Mouse (Mus musculus): ENCODE data around the gene Clmn. TPM values are rescaled to one million over a fixed set of nuclear protein-coding genes. Genes with fewer than 3 reads are reported as not detected.
A peak's percentile ranks its signal among the peaks of the same experiment; 100 is the strongest.

Clmn gene
- total RNA-seq (2021): 10 to 100 TPM; 12.8 to 15.9 TPM
- long read RNA-seq, experiment 1, full-length matches to known transcripts: 4 of 6 reads
- long read RNA-seq, experiment 1, partial matches to known transcripts: 1 of 6 reads
- long read RNA-seq, experiment 1, other reads (novel, unspliced or antisense): 1 of 6 reads
- long read RNA-seq, experiment 2, partial matches to known transcripts: 0 of 1 reads
- long read RNA-seq, experiment 2, other reads (novel, unspliced or antisense): 1 of 1 reads

DNA sequence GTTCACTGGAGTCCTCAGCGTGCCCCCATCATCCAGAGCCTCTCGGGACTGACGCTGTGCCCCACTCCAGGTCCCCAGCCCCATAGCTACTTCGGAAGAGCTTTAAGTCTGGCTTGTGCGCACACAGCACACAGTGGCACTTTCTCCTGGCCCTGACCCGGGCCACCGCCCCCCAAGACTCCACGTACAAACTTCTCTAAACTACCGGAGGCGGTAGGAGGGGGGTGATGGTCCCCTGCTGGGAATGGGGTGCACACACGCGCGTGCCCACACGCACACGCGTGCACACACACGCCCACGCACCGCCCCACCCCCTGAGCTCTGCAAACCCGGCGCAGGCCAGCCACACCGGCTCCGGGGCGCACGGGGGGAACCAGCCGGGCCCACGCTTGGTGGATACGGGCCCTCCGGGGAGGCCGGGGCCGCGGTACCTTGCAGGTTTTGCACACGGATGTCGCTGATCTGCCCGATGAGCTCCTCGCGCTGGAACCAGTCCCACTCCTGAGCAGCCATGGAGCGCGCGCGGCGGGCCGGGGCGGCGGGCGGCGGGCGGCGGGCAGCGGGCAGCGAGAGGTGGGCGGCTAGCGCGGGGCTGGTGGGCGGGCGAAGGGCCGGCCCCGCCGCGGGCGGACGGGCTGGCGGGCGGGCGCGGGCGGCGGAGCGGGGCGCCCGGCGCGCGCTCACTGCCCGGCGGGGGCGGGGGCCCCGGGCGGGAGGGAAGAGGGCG is at the start of gene Clmn:
Gene Clmn (minus strand): TSS at position 638 of the 727 bp plus-strand sequence.
- peak; percentile 18 to 39 for DNase-seq (ENCODE audit: low spot score in 2 of 2)

DNA sequence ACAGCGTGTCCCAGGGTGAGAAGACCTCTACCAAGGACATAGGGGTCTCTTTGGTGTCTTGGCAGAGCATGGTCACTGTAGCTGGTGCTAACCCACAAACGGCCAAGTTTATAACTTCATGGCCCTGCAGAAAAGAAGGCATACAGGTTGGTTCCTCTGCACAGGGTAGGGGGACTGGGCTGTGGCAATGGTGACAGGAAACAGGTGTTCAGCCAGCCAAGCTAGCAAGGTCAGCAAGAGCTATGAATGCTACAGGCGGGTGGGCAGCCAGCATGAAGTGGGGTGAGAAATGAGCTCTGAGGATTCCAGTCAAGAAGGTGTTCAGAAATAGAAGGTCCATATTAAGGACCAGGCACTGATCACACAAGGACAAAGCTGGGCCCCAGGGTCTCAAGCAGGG is 48.1 kb upstream of the Clmn start:
- DNase-seq (ENCODE audit: low spot score in 2 of 2): no peak

DNA sequence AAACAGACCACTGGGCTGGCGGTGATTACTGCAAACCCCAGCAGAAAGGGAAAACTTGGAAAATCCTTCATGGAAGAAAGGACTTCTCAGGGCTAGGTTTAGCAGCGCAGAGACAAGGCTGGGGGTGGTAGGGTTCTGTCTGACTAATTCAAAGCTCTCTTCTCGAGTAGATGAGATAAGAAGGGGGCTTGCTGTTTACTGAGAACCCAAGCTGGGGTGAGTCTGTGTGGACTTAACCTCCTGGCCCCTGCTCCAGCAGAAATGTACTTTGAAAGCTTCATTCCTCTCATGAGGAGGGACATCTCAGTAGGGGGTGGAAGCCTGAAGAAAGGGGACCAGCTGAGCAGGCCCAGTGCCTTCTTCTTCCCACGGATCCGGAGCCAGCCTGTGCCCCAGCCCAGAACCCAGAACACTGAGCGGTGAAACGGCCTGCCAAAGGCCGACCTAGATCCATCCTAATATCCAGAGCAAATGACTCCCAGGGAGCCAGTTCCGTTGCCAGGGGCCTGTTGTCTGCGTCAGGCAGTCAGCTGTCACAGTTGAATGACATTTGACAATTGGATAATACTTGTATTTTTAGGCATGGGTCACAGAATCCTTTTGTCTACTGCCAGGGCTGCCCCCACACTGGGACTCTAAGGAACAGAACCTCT is 47.5 kb upstream of the Clmn start:
- no peak for DNase-seq (ENCODE audit: low spot score in 2 of 2)

DNA sequence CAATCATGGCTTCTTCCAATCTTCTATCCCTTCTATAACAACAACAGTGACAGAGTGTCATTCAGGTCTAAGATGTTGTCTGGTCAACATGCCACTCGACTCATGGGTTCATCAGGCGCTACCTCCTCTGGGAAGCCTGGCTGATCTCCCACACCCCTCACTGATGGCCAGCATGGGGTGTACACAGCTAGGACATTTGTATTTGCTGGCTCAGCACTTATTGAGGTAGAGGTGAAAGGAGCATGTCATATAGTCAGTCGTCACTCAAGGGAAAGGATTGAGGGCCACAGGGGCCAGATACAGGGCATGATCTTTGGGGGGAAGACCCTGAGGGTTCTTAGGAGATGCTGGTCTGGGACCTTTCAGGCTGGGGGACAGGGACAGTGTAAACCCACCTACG is 44.9 kb upstream of the Clmn start:
- DNase-seq (ENCODE audit: low spot score in 2 of 2): no peak

DNA sequence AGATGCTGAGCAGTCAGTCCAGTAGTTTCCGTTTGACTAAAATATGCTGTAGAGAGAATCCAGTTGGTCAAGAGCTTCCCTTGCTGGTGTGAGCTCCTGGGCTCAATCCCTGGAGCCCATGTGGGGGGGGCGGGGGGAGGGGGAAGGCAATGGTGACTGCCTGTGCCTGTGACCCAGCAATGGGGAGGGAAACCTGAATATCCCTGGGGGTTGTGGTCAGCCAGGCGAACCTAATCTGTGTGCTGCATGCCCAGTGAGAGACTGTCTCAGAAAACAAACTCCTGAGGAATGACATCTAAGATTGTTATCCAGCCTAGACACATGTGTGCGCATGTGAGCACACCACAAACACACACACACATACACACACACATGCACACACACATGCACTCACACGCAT is 44.1 kb upstream of the Clmn start:
- DNase-seq (ENCODE audit: low spot score in 2 of 2): no peak

DNA sequence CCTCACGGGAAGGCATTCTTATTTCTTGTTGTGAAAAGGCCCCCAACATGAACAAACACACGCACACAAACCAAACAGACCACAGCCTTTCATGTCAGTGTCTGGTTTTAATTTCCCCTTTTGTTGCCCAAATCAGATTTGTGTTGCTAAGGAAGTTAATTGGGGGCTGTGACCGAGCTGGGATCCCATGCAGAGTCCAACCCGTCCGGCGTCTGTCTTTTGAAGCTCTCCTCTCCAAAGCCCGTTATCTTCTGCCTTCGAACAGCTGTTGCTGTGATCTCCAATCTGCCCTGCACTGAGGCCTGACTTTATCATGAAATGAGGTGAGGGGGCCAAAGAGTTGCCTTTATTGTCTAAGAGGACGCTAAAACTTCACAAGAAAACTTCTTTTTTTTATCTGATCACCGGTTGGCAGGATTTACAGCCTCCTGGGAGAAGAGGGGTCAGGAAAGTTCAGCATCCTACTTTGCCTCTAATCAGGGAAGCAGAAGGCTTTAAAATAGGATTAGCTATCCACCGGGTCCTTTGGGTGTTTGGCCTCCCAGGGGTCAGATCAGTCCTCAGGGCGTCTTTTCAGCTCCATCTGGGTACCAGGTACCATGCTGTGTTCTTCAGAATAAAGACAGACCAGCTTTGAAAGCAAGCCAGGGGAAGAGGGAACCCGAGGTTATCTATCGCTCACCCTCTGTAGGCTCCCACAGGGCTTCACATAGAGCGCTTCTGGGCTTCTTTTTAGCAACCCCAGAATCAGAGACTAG is 43.3 kb upstream of the Clmn start:
- no peak for DNase-seq (ENCODE audit: low spot score in 2 of 2)

DNA sequence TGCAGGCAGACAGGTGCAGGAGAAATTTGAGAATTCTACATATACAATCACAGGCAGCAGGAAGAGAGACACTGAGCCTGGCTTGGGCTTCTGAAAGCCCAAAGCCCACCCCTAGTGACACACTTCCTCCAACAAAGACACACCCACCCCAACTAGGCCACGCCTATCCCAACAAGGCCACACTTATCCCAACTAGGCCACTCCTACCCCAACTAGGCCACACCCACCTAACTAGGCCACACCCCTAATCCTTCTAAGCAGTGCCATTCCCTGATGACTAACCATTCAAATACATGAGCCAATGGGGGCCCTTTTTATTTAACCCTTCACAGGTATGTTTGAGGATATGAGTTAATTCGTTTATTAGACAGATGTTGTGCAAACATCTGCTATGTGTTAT is 42.3 kb upstream of the Clmn start:
- DNase-seq (ENCODE audit: low spot score in 2 of 2): no peak

DNA sequence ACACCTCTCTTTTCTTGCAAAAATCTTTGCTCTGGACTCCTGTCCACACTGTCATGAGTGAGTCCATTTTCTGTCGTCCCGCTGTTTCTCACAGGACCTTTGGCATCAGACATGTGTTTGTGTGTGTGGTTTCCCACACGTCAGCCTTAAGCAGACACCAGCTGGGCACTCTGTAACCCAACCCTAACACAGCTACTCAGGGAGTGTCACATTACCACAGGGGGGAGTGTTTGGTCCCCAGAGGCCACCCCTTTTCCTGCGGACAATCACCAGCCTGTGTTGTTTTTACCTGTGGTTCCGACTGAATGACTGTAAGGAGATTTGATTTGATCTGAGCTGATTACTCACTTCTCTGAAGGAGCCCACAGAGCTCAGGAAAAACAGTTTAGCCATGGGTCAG is 39.3 kb upstream of the Clmn start:
- no peak for DNase-seq (ENCODE audit: low spot score in 2 of 2)

DNA sequence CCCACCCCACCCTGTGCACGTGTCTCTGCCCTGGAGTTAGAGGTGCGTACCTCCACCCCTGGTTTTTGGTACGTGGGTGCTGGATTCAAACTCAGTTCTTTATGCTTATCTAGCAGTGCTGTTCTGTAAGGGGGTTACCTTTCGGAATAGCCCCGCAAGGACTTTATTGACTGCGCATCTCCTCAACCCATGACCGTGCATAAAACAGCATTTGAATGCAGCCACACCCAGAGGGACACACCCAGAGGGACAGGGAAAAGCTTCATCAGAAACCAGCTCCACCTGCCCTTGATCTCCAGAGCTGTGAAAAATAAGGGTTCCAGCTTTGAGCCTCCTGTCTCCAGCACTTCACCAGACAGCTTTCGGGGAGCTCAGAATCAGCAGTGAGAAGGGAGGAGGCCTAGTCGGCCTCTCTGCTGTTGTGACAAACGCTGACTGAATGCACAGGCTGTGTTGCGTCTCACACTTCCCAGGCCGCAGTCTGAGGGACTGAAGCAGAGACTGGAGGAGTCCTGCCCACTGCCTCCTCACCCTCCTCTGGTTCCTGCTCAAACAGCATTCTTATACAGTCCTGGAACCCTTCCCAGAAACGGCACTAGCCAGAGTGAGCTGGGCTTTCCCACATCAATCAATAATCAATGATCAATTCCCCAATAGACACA is 37.6 kb upstream of the Clmn start:
- no peak for DNase-seq (ENCODE audit: low spot score in 2 of 2)

DNA sequence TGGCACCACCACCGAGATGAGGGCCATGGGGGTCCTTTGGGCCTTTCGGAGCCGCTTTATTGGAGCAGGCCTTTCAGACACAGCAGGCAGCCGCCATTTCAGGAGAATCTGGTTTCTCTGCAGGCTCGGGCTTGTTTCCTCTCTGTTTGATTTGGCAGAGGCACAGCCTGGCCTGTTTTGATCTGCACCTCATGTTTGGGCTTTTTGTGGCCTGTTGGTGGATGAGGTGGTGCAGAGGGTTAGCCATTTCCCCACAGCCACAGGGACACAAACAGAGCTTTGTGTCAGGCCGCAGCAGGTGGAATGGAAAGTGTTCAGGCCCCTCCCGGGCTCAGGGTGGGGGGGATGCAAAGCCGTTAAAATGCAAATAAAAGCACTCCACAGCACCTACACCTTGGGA is 36.4 kb upstream of the Clmn start:
- DNase-seq (ENCODE audit: low spot score in 2 of 2): no peak

DNA sequence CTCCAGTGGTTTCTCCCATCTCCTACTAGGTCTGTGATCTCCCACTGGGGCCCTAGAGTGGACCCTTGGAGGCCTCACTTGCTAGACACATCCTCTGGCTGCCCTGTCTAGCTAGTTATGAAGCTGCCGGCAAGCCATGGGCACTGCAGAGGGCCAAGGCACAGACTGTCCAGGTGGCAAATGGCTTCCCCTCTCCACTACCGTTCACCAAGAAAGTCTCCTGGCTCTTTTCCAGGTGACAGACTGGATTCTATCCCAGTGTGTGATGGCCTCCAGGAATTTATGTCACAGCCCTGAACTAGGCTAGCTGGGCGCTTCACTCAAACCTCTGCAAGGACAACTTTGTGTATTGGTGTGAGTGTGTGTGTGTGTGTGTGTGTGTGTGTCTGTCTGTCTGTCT is 35.0 kb upstream of the Clmn start:
- no peak for DNase-seq (ENCODE audit: low spot score in 2 of 2)

DNA sequence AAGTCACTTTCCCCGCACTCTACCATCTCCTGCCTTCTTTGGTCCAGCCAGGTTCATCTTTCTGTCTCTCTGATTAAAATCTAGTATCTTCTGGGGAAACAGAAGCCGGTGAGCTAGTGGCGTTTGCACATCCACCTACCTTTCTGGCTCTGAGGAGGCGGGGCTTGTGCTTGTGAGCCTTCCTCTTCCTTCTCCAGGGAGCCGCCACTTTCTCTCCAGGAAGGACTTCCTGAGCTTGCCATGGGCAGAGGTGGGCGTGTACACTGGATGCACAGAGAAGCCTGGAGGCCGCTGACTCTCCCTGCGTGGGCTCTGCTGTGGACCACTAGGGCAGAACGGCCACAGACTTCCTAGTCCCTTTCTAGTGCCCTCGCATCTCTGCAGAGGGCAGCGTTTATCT is 34.3 kb upstream of the Clmn start:
- no peak for DNase-seq (ENCODE audit: low spot score in 2 of 2)

DNA sequence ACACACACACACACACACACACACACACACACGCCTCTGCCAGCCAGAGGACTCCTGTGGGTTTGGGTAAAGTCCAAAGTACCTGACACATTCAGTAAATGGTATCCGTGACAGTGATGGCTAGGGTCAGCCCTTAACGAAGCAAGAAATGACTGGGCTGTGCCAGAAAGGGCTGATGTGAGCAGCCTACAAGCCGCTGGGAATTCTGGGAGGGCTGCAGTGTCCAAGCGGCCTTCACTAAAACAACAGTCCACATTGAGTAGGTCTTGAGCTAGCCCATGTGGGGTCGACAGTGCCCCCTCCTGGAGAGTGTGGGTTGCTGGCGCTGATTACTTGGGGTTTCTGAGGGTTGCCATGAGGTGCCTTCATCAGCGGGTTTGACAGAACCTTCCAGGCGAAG is 33.8 kb upstream of the Clmn start:
- DNase-seq (ENCODE audit: low spot score in 2 of 2): no peak

DNA sequence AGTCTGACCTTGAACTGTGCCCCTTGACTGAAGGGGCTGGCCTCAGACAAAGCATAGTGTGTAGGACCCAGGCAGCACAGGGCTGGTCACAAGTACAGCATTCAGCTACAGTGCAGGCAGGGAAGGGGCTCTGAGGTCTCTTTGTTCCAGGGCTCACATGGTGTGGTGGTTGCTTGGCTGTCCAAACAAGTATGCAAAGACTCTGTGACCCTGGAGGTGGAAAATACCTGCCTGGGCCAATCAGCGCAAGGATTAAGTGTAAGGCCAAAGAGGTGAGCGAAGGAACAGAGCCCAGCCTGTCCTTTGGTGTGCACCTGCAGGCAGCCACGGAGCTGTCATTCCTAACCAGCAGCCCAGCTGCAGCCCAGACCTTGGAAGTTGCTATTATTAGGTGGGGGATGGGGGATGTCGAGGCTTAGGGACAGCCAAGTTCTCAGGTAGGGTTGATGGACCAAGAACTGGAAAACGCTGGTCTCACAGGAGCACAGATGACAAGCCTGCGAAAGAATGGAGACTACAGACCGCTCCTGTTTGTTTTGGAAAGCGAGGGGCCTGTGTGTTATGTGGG is 32.3 kb upstream of the Clmn start:
- DNase-seq (ENCODE audit: low spot score in 2 of 2): no peak

DNA sequence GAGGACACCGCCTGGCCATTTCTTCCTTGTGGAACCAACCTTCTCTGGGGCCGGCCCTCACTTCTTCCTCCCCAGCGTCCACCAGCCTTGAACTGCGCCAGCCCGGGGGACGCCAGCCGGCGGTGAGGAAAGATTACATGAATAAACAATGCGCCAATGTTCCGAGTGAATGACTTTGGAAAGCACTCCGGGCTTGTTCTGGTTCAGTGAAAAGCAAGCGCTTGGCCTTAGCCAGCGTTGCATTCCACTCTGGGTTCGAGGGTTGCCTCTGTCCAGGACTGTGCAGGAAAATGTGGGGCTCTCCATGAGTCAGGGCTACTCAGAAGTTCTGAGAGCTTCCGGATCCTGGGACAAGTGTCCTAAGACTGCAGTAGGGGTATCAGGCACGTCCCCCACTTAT is 31.8 kb upstream of the Clmn start:
- no peak for DNase-seq (ENCODE audit: low spot score in 2 of 2)

DNA sequence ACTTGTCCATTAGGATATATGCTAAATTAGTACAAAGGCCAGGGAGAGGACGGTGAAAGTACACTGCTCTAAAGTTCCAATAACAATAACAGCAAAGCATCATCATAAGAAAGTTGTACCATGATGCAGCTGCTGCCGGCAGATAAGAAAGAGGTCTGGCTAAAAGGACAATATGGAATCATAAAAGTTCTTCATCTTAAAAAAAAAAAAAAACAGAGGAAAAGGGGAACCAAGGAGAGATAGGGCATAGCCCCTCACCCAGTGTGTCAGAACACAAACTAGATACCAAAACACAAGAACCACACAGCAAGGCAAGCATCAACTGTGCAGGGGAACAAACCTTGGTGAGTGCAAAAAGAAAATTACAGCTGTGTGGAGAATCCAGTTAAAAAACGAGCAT is 27.4 kb upstream of the Clmn start:
- no peak for DNase-seq (ENCODE audit: low spot score in 2 of 2)

DNA sequence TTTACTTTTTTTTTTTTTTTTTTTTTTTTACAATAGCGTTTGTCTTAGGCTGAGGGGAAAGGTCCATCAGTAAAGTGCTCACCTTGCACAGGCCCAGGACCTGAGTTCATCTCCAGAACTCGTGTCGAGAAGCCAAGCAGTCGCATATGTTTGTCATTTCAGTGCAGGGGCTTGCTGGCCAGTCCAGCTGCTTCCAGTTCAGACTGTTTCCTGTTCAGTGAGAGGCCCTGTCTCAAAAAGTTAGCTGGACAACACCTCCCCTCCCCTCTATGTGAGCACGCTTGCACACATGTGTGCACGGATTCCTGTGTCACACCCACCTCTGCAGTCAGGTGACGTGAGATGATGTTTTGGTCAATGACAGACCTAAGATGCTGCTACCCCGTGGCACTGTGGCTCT is 25.2 kb upstream of the Clmn start:
- DNase-seq (ENCODE audit: low spot score in 2 of 2): no peak

DNA sequence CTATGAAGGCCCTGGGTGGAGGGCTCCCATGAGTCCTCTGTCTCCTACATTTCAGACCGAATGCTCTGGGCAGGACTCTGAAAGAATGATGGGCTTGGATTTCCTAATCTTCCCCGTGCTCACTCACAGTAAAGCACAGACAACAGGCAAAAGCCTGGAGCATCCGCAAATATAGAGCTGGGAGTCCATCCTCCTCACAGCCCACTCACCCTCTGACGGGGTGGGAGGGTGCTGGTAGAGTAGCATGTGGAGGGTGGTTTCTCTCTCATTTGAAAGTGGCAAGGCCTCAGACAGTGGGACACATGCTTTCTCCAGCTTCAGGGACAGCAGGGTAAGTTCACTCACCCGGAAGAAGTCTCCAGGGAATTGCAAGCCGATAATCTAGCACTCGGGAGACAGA is 21.2 kb upstream of the Clmn start:
- DNase-seq (ENCODE audit: low spot score in 2 of 2): no peak

DNA sequence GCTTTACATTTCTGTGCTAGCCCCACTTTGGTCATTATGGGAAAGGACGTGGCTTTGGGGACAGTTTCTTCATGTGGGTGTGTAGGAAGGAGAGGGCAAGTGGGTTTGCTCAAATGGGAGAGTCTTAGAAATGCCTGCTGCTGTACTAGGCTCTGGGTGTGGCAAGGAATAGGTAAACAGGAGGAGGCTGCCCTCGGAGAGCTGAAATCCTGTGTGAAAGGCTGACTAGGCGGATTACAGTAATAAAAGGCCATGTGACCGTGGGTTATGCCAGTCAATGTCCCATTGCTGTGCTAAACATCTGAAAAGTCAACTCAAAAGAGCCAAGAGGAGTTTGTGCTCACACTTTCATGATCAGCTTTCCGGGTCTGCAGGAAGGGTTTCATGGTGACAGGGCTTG is 17.7 kb upstream of the Clmn start:
- DNase-seq (ENCODE audit: low spot score in 2 of 2): no peak

DNA sequence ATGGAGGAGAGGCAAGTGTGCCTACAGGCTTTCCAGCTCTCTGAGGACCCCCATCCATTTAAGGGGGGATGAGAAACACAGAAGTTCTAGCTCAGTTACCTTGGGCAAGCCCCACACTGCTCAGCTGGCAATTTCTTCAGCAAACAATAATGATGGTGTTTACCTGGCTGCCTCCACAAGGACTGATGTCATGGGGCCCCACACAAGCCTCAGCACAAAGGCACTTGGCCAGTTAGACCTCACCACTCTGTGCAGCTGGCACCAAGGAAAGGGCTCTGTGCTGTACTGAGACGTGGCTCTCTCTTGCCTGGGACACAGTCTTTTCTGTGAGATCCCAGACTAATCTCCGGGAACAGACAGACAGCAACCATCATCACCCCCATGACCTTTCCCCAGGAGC is 17.2 kb upstream of the Clmn start:
- no peak for DNase-seq (ENCODE audit: low spot score in 2 of 2)

DNA sequence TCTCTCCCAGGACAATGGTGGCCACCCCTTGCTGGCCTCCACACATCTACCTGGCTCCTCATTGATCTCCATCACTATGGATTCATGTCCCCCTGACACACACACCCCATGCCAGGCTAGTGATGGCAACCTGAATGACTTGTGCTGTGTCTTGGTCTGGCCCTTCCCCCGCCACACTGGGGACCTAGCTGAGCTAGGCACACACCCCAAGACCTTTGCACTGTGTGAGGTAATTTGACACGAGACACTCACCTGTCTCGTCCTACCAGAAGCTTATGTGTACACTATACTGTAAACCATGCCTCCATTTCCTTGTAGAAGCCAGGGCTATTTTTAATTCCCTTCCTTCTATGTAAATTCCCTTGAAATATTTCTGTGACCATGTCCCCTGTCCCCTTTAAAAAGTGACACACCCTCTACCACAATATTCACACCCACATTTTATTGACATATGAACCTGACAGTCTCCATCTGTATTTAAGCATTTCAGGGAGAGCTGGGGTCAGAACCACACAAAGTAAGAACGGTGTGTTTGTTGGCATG is 16.7 kb upstream of the Clmn start:
- DNase-seq (ENCODE audit: low spot score in 2 of 2): no peak
